Mouse (Mus musculus): ENCODE measurements around the gene Rabl6. TPM values are rescaled to one million over a fixed set of nuclear protein-coding genes. Genes with fewer than 3 reads are reported as not detected.

The Rabl6 gene
- total and polyA plus RNA-seq, 2 experiments from 2014 or later, result 54.9 to 68.2 TPM

DNA sequence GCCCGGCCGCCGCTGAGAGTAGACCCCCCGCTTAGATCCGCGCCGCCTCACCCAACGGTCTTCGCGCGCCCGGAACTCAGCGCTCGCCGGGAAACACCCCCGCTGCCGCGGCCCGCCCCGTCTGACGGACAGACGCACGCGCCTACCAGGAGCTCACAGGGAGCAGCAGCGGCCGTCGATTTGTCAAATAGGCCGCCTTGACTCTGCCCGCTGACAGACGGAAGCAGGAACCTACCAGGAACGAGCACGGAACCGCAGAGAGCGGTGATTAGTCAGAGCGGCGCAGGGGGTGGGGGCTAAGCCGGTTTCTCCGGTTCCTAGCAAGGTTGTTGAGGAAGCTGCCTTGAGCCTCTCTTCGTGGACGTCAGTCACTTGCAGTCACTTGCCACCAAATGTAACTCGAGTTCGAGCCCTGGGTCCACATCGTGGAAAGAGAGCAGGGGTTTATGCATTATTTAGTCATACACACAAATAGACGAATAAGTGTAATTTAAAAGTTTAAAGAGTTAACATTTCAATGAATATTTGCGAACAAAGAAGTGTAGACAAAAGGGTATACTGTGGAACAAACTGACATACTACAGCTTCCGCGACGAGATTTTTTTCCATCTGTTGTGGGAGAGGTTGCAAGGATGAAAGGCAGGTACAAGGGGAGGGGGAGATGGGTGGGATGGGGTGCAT lies 61.4 kb downstream of the Rabl6 start, which contains the start of gene Traf2:
Gene Traf2 (minus strand): TSS at position 130 of the 681 bp plus-strand sequence.
- Histone ChIP-seq H3K4me1 (ENCODE audit: insufficient read depth) (peaks cover 10% of the 10 kb centered on the region), H3K27ac (ENCODE audit: low read depth, low read length) (peak within 1 kb of the TSS; percentile 35; the same call in 1 of the 2 replicates), H3K27me3 (ENCODE audit: insufficient read depth, low read length) (no peaks in the 10 kb centered on the region), H3K9ac (peak within 1 kb of the TSS; percentile 53), H3K9me3 (ENCODE audit: low read length) (no peaks in the 10 kb centered on the region), H3K36me3 (ENCODE audit: insufficient read depth) (no peaks in the 10 kb centered on the region), H3K4me2 (ENCODE audit: low read depth) (peak within 1 kb of the TSS; percentile 70), H3K4me3 (ENCODE audit: low read depth, low read length) (peak within 1 kb of the TSS; percentile 76)
- TF ChIP-seq CTCF (IDR thresholded peaks at IDR 0.05; ENCODE audit: low read depth), result no peak
- 3% methylated on average over 48 of the region's 48 CpGs for WGBS
- peak; percentile 100 for ATAC-seq
- peak; percentile 99 for DNase-seq

DNA sequence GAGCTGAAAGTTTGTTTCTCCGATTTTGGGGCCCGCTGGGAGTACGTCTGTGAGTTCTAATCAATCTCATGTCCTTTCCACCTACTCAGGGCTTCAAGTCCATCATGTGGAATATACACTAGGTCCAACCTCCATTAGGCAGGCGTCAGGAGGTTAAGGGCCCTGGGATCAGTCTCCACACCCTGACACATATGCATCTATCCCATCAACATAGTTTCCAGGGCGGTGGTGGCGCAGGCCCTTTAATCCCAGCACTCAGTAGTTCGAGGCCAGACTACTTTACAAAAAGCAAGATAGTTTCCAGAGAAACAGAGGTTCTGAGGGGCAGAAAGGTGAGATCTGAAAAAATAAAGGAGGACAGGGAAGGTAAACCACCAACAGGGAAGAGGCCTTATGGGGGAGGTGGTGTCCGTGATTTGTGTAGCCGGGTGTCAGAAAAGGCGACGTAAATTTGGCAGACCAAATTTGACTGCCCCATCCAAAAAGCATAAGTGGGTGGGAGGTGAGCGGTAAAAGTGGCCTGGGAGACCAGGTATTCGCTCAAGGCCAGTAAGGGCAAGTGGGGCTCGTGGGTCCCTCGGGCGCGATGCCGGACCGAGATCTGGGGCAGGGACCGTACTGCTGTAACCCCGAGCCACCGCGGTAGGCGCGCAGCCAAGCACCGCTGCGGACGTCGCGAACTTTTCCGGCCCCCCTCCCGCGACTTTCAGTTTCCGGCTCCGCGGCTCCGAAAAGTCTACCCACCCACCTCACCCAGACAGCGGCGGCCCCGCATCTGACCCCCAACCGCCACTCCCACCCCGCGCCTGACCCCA lies 62.1 kb downstream of the Rabl6 start:
- peak overlapping the region; percentile 76 for H3K4me3 ChIP-seq (ENCODE audit: low read depth, low read length)
- 7% methylated on average over 43 of the region's 43 CpGs for WGBS
- H3K4me2 ChIP-seq (ENCODE audit: low read depth), result peak overlapping the region; percentile 70
- H3K36me3 ChIP-seq (ENCODE audit: insufficient read depth), result no peaks in the 10 kb centered on the region
- H3K4me1 ChIP-seq (ENCODE audit: insufficient read depth), result peaks cover 10% of the 10 kb centered on the region
- no peaks in the 10 kb centered on the region for H3K27me3 ChIP-seq (ENCODE audit: insufficient read depth, low read length)
- H3K9me3 ChIP-seq (ENCODE audit: low read length), result no peaks in the 10 kb centered on the region
- peak; percentile 47 for ATAC-seq
- no peak for DNase-seq
- peak overlapping the region; percentile 53 for H3K9ac ChIP-seq
- peak overlapping the region; percentile 35; the same call in 1 of the 2 replicates for H3K27ac ChIP-seq (ENCODE audit: low read depth, low read length)
- no peak for TF ChIP-seq CTCF (IDR thresholded peaks at IDR 0.05; ENCODE audit: low read depth)

DNA sequence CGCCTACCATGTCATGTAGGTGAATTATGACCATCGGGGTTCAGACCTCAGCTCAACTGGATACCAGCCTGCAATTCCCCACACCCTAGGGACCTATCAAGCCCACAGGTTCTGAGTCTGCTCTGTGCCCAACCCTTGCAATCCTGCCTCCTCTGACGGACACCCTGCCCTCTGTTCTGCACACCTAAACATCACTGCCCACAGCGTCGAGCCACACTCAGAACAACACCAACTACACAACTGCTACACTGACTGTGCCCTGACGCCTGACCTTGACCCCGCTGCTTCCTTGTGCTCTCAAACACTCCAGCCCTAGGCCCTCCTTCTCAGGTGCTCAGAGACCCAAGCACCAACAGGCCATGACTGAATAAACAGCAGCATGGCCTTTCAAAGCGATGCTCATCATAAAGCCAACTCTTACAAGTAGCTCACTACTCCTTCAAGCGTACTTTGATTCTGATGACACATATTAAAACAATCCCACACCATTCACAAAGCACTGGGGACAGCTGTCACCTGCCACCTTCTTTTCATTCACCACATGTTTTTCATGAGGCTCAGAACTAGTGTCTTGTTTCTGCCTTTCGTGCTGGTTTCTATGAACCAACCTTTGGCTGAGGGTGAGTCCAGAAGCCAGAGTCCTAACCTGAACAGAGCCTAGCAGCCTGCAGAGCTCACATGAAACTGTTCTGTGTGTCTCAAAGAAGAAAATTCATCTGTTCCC lies 66.5 kb downstream of the Rabl6 start:
- no peak for TF ChIP-seq CTCF (IDR thresholded peaks at IDR 0.05; ENCODE audit: low read depth)
- H3K9ac ChIP-seq, result no peak overlapping the region
- H3K4me2 ChIP-seq (ENCODE audit: low read depth), result no peak overlapping the region
- WGBS, result 92% methylated on average over 10 of the region's 10 CpGs
- DNase-seq, result no peak
- H3K9me3 ChIP-seq (ENCODE audit: low read length), result no peaks in the 10 kb centered on the region
- H3K4me1 ChIP-seq (ENCODE audit: insufficient read depth), result peaks cover 5% of the 10 kb centered on the region
- H3K4me3 ChIP-seq (ENCODE audit: low read depth, low read length), result no peak overlapping the region
- 0 out of 2 replicates have a peak, but pooled peaks cover 4% of the 10 kb centered on the region for H3K36me3 ChIP-seq (ENCODE audit: insufficient read depth)
- H3K27me3 ChIP-seq (ENCODE audit: insufficient read depth, low read length), result no peaks in the 10 kb centered on the region
- no peak overlapping the region for H3K27ac ChIP-seq (ENCODE audit: low read depth, low read length)
- no peak for ATAC-seq

GRCm38 (mm10) chr2:25540541-25540948 lies 67.8 kb downstream of the Rabl6 start:
- TF ChIP-seq CTCF (IDR thresholded peaks at IDR 0.05; ENCODE audit: low read depth), result no peak
- Histone ChIP-seq H3K9me3 (ENCODE audit: low read length) (no peaks in the 10 kb centered on the region), H3K27me3 (ENCODE audit: insufficient read depth, low read length) (no peaks in the 10 kb centered on the region), H3K9ac (no peak overlapping the region), H3K36me3 (ENCODE audit: insufficient read depth) (peaks cover 7% of the 10 kb centered on the region; the same call in 1 of the 2 replicates), H3K4me3 (ENCODE audit: low read depth, low read length) (no peak overlapping the region), H3K27ac (ENCODE audit: low read depth, low read length) (no peak overlapping the region), H3K4me2 (ENCODE audit: low read depth) (no peak overlapping the region), H3K4me1 (ENCODE audit: insufficient read depth) (no peaks in the 10 kb centered on the region)
- ATAC-seq (no peak), DNase-seq (no peak)
- 96% methylated on average over 4 of the region's 4 CpGs for WGBS

GRCm38 (mm10) chr2:25536531-25536930 lies 71.8 kb downstream of the Rabl6 start:
- TF ChIP-seq CTCF (IDR thresholded peaks at IDR 0.05; ENCODE audit: low read depth), result no peak
- ATAC-seq, result no peak
- H3K4me3 ChIP-seq (ENCODE audit: low read depth, low read length), result no peak overlapping the region

DNA sequence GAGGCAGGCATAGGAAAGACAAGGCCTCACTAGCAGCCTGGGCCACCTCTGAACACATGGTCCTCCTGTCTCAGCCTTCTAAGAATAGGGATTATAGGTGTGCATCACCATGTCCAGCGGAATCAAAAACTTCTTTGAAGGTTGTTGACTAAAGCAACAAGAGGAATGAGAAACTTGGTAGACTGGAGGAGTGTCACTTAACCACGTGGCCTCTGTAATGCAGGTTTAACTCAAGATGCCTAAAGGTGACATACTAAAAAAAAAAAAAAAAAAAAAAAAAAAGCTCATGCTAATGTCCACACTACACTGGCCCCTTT lies 73.5 kb downstream of the Rabl6 start:
- peaks cover 14% of the 10 kb centered on the region for H3K36me3 ChIP-seq (ENCODE audit: insufficient read depth)
- H3K9me3 ChIP-seq (ENCODE audit: low read length), result no peaks in the 10 kb centered on the region
- H3K27me3 ChIP-seq (ENCODE audit: insufficient read depth, low read length), result no peaks in the 10 kb centered on the region
- H3K4me3 ChIP-seq (ENCODE audit: low read depth, low read length), result no peak overlapping the region
- no peak for TF ChIP-seq CTCF (IDR thresholded peaks at IDR 0.05; ENCODE audit: low read depth)
- ATAC-seq (no peak), DNase-seq (no peak)
- H3K27ac ChIP-seq (ENCODE audit: low read depth, low read length), result no peak overlapping the region
- no peak overlapping the region for H3K9ac ChIP-seq
- no peaks in the 10 kb centered on the region for H3K4me1 ChIP-seq (ENCODE audit: insufficient read depth)
- no peak overlapping the region for H3K4me2 ChIP-seq (ENCODE audit: low read depth)
- 98% methylated on average over 2 of the region's 2 CpGs for WGBS

More at GRCm38 (mm10) chr2:25536531-25536930, 71.8 kb downstream of the Rabl6 start:
- DNase-seq, result no peak
- Histone ChIP-seq H3K36me3 (ENCODE audit: insufficient read depth) (peaks cover 7% of the 10 kb centered on the region; the same call in 1 of the 2 replicates), H3K9ac (no peak overlapping the region), H3K27ac (ENCODE audit: low read depth, low read length) (no peak overlapping the region), H3K4me1 (ENCODE audit: insufficient read depth) (no peaks in the 10 kb centered on the region), H3K4me2 (ENCODE audit: low read depth) (no peak overlapping the region), H3K9me3 (ENCODE audit: low read length) (no peaks in the 10 kb centered on the region), H3K27me3 (ENCODE audit: insufficient read depth, low read length) (no peaks in the 10 kb centered on the region)
- 96% methylated on average over 8 of the region's 8 CpGs for WGBS

Measured in forebrain, postnatal 0 days (tissue).